Mouse (Mus musculus) cerebellum, adult (tissue): ENCODE data around the gene Nutf2.
A peak's percentile ranks its signal among the peaks of the same experiment; 100 is the strongest.

Source experiments
- ATAC-seq: cut with Nextera tagmentation; 2 replicates; pipeline ENCODE4 v1.9.2; 2017; ENCODE audit warnings: mild to moderate bottlenecking, moderate library complexity, mixed read lengths; ENCODE audit not compliant: insufficient number of reproducible peaks, low FRiP score, low TSS enrichment

Nutf2 gene

DNA sequence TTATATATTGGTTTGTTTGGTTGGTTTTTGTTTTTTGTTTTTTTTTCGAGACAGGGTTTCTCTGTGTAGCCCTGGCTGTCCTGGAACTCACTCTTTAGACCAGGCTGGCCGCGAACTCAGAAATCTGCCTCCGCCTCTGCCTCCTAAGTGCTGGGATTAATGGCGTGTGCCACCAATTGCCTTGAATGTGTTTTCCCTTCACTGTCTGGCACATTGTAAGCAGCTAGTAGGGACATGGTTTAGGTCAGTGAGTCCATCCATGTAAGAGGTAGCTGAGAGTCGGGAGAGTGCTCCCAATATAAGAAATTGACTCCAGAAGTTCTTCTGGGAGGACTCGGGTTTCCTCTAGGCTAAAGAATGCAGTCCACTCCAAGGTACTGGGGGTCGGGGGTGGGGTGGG lies 6.1 kb upstream of the Nutf2 start:
- peak; percentile 15; the same call in 1 of the 2 replicates for ATAC-seq

DNA sequence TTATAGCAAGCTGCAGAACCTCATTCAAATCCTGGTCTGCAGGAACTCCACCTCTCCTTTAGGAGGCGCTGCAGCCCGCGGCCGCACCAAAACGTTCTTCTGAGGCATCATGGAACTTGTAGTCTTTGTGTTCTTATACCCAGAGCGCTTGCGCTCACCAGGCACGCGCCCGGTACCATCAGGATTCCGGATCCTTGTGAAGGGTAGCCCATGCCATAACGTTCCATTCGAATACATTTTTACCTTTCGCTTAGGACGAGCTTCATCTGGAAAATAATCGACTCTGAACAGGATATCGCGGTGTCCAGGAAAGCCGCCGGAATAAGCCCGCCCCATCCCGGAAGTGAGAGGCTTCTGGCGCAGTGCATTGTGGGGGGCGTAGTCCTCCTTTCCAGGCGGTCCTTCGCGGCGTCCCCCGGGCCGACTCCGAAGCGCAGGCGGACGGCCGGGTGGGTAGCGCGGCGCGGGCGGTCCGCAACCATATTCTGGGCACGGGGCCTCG lies 5.6 kb upstream of the Nutf2 start, which contains the start of gene Thap11:
Gene Thap11, plus strand, starts transcription at position 418 of the 502 bp plus-strand sequence.
- peak; percentile 84 for ATAC-seq

DNA sequence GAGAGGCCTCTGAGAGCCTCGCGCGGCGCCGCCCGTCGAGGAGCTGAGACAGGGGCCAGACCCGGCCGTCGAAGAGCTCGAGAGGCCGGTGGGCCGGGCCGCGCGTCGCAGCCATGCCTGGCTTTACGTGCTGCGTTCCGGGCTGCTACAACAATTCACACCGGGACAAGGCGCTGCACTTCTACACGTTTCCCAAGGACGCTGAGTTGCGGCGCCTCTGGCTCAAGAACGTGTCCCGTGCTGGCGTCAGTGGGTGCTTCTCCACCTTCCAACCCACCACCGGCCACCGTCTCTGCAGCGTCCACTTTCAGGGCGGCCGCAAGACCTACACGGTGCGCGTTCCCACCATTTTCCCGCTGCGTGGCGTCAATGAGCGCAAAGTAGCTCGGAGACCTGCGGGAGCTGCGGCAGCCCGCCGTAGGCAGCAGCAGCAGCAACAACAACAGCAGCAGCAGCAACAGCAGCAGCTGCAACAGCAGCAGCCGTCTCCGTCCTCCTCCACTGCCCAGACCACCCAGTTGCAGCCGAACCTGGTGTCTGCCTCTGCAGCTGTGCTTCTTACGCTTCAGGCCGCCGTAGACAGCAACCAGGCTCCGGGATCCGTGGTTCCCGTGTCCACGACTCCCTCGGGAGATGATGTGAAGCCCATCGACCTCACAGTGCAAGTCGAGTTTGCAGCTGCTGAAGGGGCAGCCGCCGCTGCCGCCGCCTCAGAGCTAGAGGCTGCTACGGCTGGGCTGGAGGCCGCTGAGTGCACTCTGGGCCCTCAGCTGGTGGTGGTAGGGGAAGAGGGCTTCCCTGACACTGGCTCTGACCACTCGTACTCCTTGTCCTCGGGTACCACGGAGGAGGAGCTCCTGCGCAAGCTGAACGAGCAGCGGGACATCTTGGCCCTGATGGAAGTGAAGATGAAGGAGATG lies 4.9 kb upstream of the Nutf2 start:
- peak; percentile 27; the same call in 1 of the 2 replicates for ATAC-seq

DNA sequence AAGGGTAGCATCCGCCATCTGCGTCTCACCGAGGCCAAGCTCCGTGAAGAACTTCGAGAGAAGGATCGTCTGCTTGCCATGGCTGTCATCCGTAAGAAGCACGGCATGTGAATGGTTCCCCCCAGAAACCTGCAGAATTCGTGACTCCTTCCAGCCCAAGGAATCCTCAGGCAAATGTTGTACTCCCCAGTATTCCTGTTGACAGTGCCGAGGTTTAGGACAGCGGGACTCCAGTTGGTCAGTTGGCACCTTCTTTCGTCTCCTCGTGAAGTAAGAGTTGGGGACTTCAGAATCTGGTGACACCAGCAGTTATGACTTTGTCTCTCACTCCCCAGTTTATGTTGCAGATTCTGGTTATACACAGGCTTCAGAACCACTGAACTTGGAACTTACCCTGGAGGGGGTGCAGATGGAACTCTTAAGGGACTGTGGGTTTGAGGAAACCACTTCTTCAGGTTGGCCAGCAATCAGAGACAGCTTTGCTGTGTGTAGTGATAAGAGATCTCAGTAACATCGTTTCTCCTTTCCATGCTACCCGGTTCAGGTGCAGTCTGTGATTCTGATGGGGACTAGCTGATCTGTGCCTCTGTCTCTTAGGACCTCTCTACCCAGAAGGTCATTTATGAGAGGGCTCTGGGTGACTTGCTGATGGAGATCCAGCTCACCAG lies 4.1 kb upstream of the Nutf2 start:
- no peak for ATAC-seq

DNA sequence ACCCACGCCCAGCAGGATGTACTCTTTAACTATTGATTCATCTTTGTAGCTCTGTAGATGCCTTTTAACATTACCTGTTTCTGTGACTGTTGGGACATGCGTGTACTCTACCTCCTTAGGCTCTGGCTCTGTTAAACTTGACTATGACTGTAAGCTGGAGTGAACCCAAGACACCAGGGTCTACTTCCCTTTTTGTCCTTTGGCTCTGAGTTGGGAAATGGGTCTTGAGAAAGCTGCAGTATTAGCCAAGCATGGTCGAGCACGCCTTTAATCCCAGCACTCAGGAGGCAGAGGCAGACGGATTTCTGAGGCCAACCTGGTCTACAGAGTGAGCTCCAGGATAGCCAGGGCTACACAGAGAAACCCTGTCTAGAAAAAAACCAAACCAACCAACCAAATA lies 1.9 kb upstream of the Nutf2 start:
- no peak for ATAC-seq

DNA sequence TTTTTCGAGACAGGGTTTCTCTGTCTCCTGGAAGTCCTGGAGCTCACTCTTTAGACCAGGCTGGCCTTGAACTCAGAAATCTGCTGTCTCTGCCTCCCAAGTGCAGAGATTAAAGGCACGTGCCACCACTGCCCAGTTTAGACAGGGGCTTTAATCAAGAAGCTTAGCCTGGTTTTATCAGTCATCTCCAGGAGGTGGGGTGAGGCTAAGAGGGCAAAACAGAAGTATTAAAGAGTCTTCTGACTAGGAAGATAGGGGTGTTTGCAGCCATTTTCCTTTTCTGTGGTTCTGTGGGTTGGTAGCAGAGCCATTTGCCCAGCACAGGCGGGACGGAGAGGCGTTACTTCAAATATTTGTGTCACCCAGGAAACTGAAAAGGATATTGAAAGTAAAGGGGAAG lies 1.1 kb upstream of the Nutf2 start:
- no peak for ATAC-seq

DNA sequence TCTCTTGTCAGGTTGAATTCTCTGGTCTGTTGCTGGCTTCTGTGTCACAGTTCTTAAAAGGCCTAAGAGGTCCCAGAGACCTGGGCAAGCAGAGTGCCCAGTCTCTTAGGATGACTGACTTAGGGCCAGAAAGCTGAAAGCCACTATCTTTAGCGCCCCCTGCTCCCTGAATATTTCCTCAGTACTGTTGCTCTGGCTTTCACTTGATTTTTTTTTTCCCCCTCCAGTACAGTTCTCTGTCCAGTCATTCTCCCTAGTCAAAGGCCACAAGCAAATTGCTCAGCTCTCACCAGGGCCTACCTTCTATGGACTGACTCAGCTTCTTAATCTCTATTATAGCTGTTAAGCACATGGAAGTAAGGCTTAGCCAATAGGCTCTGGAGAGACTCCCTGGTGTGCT lies 1.6 kb downstream of the Nutf2 start:
- no peak for ATAC-seq

DNA sequence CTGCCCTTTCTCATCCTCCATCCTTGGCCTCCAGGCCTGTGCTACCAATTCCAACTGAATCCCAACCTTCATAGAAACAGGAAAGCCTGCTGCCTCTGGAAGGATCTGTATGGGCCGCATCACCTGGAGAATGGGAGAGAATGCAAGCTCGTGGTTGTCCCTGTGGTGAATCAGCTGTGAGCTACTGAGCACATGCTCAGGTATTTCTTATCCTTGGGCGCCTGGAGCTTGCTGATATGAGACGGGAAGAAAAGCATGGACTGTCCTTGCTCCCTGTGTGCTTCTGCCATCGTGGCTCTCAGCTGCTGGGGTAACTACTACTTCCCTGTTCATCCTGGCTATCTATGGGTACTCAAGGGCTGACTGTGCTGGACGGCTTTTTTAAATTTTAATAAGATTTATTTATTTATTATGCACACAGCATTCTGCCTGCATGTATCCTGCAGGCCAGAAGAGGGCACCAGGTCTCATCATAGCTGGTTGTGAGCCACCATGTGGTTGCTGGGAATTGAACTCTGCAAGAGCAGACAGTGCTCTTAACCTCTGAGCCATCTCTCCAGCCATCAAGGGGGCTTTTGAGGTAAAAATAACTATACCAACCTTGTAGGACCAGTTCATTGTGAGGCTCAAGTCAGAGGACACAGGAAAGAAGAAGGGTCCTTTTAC lies 6.1 kb downstream of the Nutf2 start:
- no peak for ATAC-seq

DNA sequence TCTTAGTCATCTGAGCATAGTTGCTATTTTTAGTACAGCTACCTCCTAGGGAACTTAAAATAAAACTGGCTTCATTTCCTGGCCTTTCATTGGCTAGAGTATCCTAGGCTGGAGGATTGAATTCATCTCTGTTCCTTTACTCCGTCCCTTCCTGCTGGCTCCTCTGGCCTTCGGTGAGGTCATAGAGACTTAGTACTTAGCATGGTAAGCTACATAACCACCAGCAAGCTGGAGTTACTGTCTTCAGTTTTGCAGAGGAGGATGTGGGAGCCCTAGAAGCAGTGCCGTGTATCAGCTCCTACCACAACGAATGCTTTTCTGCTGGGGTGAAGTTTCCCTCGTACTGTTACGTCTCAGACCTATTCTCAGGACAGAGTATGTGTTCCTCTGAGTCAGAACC lies 13.9 kb downstream of the Nutf2 start:
- ATAC-seq = peak; percentile 87

DNA sequence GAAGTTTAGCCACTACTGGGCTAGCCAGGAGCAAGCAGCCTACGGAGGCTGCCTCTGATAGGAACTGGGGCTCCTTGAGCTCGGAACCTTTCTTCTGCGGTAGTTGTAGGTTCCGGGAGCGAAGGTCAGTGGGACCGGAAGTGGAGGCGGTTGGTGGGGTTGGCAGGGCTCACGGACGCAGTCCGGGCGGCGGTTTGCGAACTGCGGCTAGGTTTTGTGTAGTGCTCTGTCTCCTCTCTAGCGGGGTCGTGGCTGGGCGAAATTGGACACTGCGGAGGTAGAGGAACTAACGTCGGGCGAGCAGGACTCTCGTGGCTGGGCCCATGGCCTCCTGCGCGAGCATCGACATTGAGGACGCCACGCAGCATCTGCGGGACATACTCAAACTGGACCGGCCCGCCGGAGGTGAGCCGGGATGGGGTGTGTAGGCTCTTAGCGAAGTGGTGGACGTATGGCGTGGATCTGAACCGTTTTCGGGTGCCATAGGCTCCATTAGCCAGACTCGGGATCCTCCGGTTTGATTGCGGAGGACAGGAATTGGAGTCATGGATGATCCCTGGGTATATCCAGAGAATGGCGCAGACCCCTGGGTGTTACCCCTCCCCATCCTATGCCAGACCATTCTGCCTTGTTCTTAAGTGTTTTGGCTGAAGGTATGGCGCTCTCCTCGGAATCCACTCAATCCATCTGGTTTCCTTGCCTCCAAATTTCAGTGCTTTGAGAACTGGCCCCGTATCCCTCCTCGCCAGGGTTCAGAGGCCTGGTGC lies 20.6 kb downstream of the Nutf2 start, which contains the start of gene Edc4:
Gene Edc4, plus strand, starts transcription at position 128 of the 767 bp plus-strand sequence.
- ATAC-seq = peak; percentile 78

DNA sequence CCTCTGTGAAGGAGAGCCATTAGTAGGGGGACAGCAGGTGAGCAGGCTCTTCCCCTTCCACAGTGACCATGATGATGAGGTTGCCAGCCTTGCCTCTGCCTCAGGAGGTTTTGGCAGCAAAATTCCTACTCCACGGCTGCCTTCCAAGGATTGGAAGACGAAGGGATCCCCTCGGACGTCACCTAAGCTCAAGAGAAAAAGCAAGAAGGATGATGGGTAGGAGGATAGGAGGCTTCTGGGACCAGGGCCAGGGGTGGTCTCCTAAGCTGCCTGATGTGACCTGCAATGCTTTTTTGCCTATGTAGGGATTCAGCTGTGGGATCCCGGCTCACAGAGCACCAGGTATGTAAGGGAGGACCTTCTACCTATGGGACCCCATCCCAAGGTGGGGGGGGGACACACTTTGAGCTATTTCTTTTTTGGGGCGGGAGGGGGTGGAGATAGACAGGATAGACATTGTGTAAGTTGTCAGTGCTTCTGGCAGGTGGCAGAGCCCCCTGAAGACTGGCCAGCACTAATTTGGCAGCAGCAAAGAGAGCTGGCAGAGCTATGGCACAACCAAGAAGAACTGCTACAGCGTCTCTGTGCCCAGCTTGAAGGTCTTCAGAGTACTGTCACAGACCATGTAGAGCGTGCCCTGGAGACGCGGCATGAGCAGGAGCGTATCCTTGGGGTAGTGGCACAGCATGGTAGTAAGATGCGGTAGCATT lies 29.5 kb downstream of the Nutf2 start:
- ATAC-seq = no peak

DNA sequence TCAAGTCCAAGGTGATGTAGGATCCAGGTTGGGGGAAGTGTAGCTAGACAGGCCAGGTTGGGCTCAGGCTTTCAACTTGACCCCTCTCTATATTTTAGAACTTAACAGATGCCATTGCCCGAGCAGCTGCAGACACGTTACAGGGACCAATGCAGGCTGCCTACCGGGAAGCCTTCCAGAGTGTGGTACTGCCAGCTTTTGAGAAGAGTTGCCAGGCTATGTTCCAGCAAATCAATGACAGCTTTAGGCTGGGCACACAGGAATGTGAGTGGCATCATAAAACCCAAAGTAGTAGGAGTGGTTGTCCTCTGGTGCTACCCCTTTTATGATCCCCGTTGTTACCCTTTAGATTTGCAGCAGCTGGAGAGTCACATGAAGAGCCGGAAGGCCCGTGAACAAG lies 30.5 kb downstream of the Nutf2 start:
- ATAC-seq = no peak

DNA sequence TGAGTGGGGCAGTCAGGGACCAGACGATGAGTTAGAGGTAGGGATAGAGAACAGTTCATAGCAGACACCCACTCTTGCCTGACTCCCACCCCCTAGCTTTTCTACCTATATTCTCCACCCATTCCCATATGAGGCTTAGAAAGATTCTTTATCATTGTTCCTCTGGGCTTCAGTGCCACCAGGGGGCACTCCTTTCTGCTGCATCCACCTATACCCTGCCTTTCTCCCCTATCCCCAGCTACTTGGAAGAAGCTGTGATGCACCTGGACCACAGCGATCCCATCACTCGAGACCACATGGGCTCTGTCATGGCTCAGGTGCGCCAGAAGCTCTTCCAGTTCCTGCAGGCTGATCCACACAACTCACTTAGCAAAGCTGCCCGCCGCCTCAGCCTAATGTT lies 32.1 kb downstream of the Nutf2 start:
- ATAC-seq = no peak

DNA sequence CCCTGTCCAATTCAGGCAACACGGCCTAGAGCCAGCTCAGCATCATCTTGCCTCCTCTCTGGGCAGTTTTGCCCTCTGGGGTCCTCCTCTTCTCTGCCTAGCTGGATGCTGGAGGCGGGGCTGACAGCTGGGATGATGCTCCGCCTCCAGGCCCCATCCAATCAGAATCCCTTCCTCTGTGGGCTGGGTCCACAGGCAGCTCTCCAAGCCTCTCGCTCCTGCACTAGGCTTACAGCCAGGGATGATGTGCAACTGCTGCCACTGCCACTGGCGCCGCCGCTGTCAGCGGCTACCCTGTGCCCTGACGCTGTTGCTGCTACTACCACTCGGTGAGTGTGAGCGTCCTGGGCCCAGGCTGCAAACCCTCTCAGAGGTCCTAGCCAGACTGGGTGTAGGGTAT lies 33.0 kb downstream of the Nutf2 start, which contains the start of gene Nrn1l:
Gene Nrn1l, plus strand, starts transcription at position 229 of the 400 bp plus-strand sequence.
- ATAC-seq = no peak

DNA sequence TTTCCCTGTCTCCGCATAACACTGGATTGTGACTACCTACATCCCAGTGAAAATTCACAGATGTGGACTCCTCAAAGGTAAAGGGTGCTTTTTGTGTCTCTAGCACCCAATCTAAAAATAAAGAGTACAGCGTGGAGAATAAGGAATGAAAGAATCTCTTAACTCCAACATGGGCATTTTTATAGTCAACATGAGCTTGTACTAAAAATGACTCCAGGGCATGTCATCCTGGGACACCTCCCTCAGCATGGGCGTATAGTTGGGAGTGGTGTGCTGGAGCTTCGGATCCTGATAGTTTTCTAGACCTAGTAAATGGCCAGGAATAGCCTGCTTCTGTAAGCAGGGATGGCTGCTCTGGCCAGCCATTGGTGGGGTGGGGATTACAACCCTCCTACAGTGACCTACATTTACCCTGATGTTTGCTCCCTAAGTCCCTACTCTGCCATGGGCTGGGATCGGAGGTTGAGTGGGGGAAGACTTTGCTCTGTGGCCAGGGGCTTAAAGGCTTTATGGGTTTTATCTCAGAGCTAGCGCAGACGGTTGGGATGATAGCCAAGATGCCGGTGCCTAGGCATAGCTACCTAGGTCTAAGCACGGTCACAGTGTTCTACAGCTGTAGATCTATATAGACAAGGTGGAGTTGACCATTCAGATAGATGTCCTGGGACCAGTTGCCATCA lies 37.6 kb downstream of the Nutf2 start:
- no peak for ATAC-seq

DNA sequence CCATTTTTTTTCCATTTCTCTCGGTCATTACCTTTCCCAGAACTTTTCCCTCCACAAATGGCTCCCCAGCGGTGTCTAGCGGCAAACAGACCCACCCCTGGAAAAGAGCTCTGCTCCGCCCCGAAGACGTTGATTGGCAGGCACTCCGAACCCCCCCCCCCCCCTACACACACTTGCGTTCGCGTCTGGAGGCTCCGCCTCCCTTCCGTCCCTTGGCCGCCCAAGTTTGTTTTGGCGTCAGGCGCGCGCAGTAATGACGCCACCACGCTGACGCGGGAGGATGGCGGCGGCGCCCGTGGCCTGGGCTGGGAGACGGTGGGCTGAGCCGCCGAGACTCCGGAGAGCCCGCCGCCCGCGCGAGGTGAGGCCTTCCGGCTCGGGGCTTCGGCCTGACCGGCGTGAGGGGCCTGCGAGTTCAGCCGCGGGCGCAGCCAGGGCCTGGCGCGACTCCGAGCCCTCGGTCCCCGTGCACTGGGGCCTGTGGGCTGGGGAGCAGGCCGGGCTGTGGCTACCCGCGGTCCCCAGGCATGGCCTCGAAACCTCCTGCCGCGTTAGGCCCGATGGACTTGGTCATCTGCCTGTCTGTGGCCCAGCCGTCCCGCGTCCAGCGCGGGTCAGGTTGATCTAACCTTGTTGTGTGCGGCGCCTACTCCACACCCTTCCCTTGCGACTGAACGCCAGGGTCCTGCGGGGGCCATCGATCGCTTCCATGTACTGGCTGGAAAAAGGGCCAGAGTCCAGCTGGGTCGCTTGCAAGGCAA lies 40.0 kb downstream of the Nutf2 start, which contains the start of gene Pskh1:
Gene Pskh1, plus strand, starts transcription at position 262 of the 761 bp plus-strand sequence.
- peak; percentile 95 for ATAC-seq

DNA sequence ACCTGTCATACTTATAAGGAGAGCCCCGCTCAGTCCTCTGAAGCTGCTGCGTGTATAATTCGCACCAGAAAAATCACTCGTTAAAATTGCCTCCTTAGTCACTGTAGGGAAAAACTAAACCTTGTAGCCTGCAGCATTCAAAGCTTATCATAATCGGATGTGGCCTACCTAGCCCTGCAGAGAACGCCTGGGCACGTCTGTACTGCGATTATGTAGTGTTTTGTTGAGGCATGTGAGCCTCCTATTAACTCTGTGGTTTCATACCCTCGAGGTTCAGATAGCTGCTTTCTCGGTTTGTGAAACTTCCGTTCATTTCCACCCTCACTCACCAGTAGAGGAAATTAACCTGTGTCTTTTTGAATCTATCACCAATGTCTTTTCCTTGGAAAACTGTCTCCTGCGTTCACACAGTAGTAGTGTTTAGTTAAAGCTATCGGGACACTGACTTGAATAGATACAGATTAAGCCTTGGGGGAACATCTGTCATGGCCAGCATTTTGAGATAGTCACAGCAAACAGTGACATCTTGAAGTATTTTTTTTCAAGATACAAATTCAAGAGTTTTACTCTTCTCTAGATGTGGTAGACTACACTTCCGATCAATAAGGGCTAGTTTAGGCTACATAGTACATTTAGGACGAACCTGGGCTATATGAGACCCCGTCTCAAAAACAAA lies 40.7 kb downstream of the Nutf2 start:
- ATAC-seq = 0 out of 2 replicates have a peak, but pooled peaks have one; percentile 11
